Mouse (Mus musculus) ES-E14 (cell line): ENCODE data around the gene Gm5737. TPM values are rescaled to one million over a fixed set of nuclear protein-coding genes. Genes with fewer than 3 reads are reported as not detected.

ENCODE experiments used
- DNase-seq: peaks from one replicate; pipeline ENCODE4 v3.0.0-alpha.2; 2013; ENCODE audit warnings: low read depth, low spot score
- H3K27ac ChIP-seq: 2 replicates; pipeline ENCODE4 v1.5.1; 2012; ENCODE audit warnings: low read depth, mild to moderate bottlenecking, low read length, moderate library complexity, mixed read lengths; ENCODE audit not compliant: poor library complexity, insufficient read depth, severe bottlenecking
- H3K36me3 ChIP-seq: 2 replicates; pipeline ENCODE4 v1.6.1; 2012; ENCODE audit warnings: mild to moderate bottlenecking, low read length, moderate library complexity, mixed read lengths; ENCODE audit not compliant: control insufficient read depth, poor library complexity, insufficient read depth, severe bottlenecking
- H3K4me1 ChIP-seq, 2 experiments: fragments of 150-350 bp in 1 of 2; sonication (generic) in 1 of 2; 2 replicates each; pipeline ENCODE4 v1.6.1; 2012; ENCODE audit warnings: low read length in 2 of 2, mild to moderate bottlenecking in 1 of 2, mixed read lengths in 1 of 2; ENCODE audit not compliant: control insufficient read depth in 2 of 2, insufficient read depth in 2 of 2, poor library complexity in 1 of 2
- H3K4me3 ChIP-seq, 2 experiments: fragments of 150-350 bp in 1 of 2; sonication (generic) in 1 of 2; 2 replicates each; pipeline ENCODE4 v1.5.1; 2012; ENCODE audit warnings: low read length in 2 of 2, low read depth in 1 of 2, mild to moderate bottlenecking in 1 of 2, mixed read lengths in 1 of 2; ENCODE audit not compliant: insufficient read depth in 1 of 2, poor library complexity in 1 of 2, severe bottlenecking in 1 of 2
- H3K9ac ChIP-seq: 2 replicates; pipeline ENCODE4 v1.6.1; 2012; ENCODE audit warnings: low read depth, mild to moderate bottlenecking, low read length, mixed read lengths; ENCODE audit not compliant: poor library complexity, insufficient read depth, severe bottlenecking
- H3K9me3 ChIP-seq: fragments of 150-350 bp; sonication (generic); 2 replicates; pipeline ENCODE4 v1.6.1; 2012; ENCODE audit warnings: low read depth, mild to moderate bottlenecking, low read length; ENCODE audit not compliant: control insufficient read depth, insufficient read depth
- CHD2 ChIP-seq: IDR thresholded peaks from 2 replicates; pipeline ENCODE4 v1.6.1; 2014; ENCODE audit warnings: mild to moderate bottlenecking, low read depth, low read length, inconsistent platforms
- HCFC1 ChIP-seq: IDR thresholded peaks from 2 replicates; pipeline ENCODE4 v1.6.1; 2012; ENCODE audit warnings: low read length, inconsistent platforms, borderline replicate concordance; ENCODE audit not compliant: insufficient read depth
- MAFK ChIP-seq: IDR thresholded peaks from 2 replicates; pipeline ENCODE4 v1.6.1; 2014; ENCODE audit warnings: mild to moderate bottlenecking, low read depth, low read length, inconsistent platforms; ENCODE audit not compliant: insufficient read depth
- ZC3H11A ChIP-seq: IDR thresholded peaks from 2 replicates; pipeline ENCODE4 v1.6.1; 2012; ENCODE audit warnings: low read depth, mild to moderate bottlenecking, inconsistent platforms, low read length, borderline replicate concordance
- ZNF384 ChIP-seq: IDR thresholded peaks from 2 replicates; pipeline ENCODE4 v1.6.1; 2012; ENCODE audit warnings: low read depth, low read length, inconsistent platforms
- in situ Hi-C, 2 experiments: fragments of 600-800 bp; cut with MboI; formaldehyde crosslinking; loops; one replicate each; pipeline ENCODE4 v1.15.1; 2025; ENCODE audit warnings: low sequenced_read_pairs in 2 of 2, inconsistent platforms in 1 of 2; ENCODE audit not compliant: unreplicated experiment in 2 of 2
- total RNA-seq: library from RNA; depleted of rRNA; stranded (reverse); fragments of 300-350 nt; gene quantifications from 2 replicates; pipeline ENCODE4 v1.2.3, GENCODE M21; 2012

The Gm5737 gene
- total RNA-seq, 1 experiment = not detected

DNA sequence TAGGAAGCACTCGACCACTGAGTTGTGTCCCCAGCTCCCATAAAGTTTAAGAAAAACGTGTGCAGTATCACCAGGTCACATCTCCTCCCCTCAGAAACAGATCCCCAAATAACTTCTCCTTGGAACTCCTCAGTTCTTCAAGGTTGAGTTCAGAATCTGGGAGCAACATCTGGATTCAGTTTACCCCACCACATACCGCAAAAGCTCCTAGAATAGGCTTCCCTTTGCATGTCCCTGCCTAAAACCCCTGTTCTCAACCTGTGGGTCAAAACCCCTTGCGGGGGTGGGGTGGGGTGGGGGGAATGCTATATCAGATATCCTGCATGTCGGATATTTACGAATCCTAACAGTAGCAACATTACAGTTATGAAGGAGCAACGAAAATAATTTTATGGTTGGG, 50.5 kb downstream of the Gm5737 start:
- H3K4me1 ChIP-seq = peaks cover 0 to 30% of the 10 kb centered on the region in 2 experiments; a peak in 3 of 4 replicates
- TF ChIP-seq CHD2 (no peak), ZC3H11A (no peak), MAFK (no peak), ZNF384 (no peak), HCFC1 (no peak)
- no peak overlapping the region for H3K4me3 ChIP-seq
- no peak overlapping the region for H3K9ac ChIP-seq
- H3K9me3 ChIP-seq = no peaks in the 10 kb centered on the region
- no peak for DNase-seq
- in situ Hi-C loops = no loop called here
- H3K27ac ChIP-seq = no peak overlapping the region
- no peaks in the 10 kb centered on the region for H3K36me3 ChIP-seq

GRCm38 (mm10) chr7:120863476-120863875, 51.3 kb downstream of the Gm5737 start:
- Histone ChIP-seq H3K27ac (no peak overlapping the region), H3K4me1 (peaks cover 0 to 32% of the 10 kb centered on the region in 2 experiments; a peak in 3 of 4 replicates), H3K4me3 (no peak overlapping the region), H3K36me3 (no peaks in the 10 kb centered on the region), H3K9ac (no peak overlapping the region), H3K9me3 (no peaks in the 10 kb centered on the region)
- no peak for TF ChIP-seq ZC3H11A
- no peak for TF ChIP-seq CHD2
- no peak for TF ChIP-seq HCFC1
- no peak for TF ChIP-seq ZNF384
- TF ChIP-seq MAFK = no peak
- DNase-seq = no peak
- in situ Hi-C loops = no loop called here

GRCm38 (mm10) chr7:120865100-120865499, 52.9 kb downstream of the Gm5737 start:
- no peaks in the 10 kb centered on the region for H3K36me3 ChIP-seq
- in situ Hi-C loops = no loop called here
- H3K9me3 ChIP-seq = no peaks in the 10 kb centered on the region
- no peak overlapping the region for H3K27ac ChIP-seq
- no peak overlapping the region for H3K4me3 ChIP-seq
- no peak overlapping the region for H3K9ac ChIP-seq
- DNase-seq = no peak
- peaks cover 0 to 32% of the 10 kb centered on the region in 2 experiments; a peak in 3 of 4 replicates for H3K4me1 ChIP-seq
- TF ChIP-seq ZNF384 (no peak), MAFK (no peak), ZC3H11A (no peak), HCFC1 (no peak), CHD2 (no peak)

DNA sequence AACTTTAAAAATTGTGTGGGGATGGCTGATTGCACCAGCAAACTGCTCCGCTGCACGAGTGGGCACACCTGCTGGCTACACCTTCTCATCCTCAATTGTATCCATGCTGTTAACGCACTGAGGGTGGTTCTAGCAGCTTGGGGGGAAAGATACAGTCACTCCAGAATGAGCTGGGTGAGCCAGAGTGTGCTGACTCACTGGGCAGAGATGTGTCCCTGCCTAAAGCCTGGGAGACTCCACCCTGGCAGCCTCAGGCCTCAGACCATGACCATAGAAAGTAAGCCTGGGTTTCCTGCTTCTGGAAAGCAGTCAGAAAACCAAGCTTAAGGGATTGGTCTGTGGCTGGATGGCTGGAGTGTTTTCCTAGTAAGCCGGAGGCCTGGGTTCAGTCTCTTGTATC, 53.7 kb downstream of the Gm5737 start:
- Histone ChIP-seq H3K36me3 (no peaks in the 10 kb centered on the region), H3K4me1 (peaks cover 0 to 27% of the 10 kb centered on the region in 2 experiments; a peak in 3 of 4 replicates), H3K9ac (no peak overlapping the region), H3K27ac (no peak overlapping the region), H3K9me3 (no peaks in the 10 kb centered on the region), H3K4me3 (no peak overlapping the region)
- TF ChIP-seq CHD2 (no peak), MAFK (no peak), ZC3H11A (no peak), ZNF384 (no peak), HCFC1 (no peak)
- in situ Hi-C loops = no loop called here
- no peak for DNase-seq

- no peak for DNase-seq
- Histone ChIP-seq H3K36me3 (no peaks in the 10 kb centered on the region), H3K9me3 (no peaks in the 10 kb centered on the region), H3K4me1 (peaks cover 0 to 23% of the 10 kb centered on the region in 2 experiments; a peak in 2 of 4 replicates), H3K9ac (no peak overlapping the region), H3K4me3 (no peak overlapping the region), H3K27ac (no peak overlapping the region)
- TF ChIP-seq CHD2 (no peak), HCFC1 (no peak), MAFK (no peak), ZC3H11A (no peak)
- in situ Hi-C loops = no loop called here
Observed at GRCm38 (mm10) chr7:120866684-120867083, 54.5 kb downstream of the Gm5737 start.
